Mouse (Mus musculus): ENCODE results near the gene Prdm1. TPM values are rescaled to one million over a fixed set of nuclear protein-coding genes. Genes with fewer than 3 reads are reported as not detected.

The Prdm1 gene
- total RNA-seq, 1 experiment: 2.2 TPM

- H3K4me1 ChIP-seq (ENCODE audit: control insufficient read depth in 2 of 2, insufficient read depth in 2 of 2, low read length in 2 of 2, poor library complexity in 1 of 2): peaks cover 0 to 13% of the 10 kb centered on the region in 2 experiments; a peak in 2 of 4 replicates
- H3K9ac ChIP-seq (ENCODE audit: insufficient read depth, low read depth, low read length, poor library complexity, severe bottlenecking): 0 out of 2 replicates have a peak overlapping the region, but pooled peaks have one; percentile 7
- H3K9me3 ChIP-seq (ENCODE audit: control insufficient read depth, insufficient read depth, low read depth, low read length): no peaks in the 10 kb centered on the region
- H3K4me3 ChIP-seq (ENCODE audit: insufficient read depth in 1 of 2, low read depth in 1 of 2, low read length in 2 of 2, poor library complexity in 1 of 2, severe bottlenecking in 1 of 2): no peak overlapping the region
- H3K36me3 ChIP-seq (ENCODE audit: control insufficient read depth, insufficient read depth, low read length, poor library complexity, severe bottlenecking): peaks cover 13% of the 10 kb centered on the region
- TF ChIP-seq ZC3H11A (IDR thresholded peaks at IDR 0.05; ENCODE audit: borderline replicate concordance, low read depth, low read length): no peak
- TF ChIP-seq CHD2 (IDR thresholded peaks at IDR 0.05; ENCODE audit: low read depth, low read length): no peak
- TF ChIP-seq ZNF384 (IDR thresholded peaks at IDR 0.05; ENCODE audit: low read depth, low read length): no peak
- no peak for TF ChIP-seq MAFK (IDR thresholded peaks at IDR 0.05; ENCODE audit: insufficient read depth, low read depth, low read length)
- no peak for TF ChIP-seq HCFC1 (IDR thresholded peaks at IDR 0.05; ENCODE audit: borderline replicate concordance, insufficient read depth, low read length)
- H3K27ac ChIP-seq (ENCODE audit: insufficient read depth, low read depth, low read length, poor library complexity, severe bottlenecking): no peak overlapping the region
- in situ Hi-C loops (cut with MboI; ENCODE audit: low sequenced_read_pairs in 2 of 2, unreplicated experiment in 2 of 2): no loop called here
- no peak for DNase-seq (ENCODE audit: low read depth, low spot score)
These were observed 88.6 kb downstream of the Prdm1 start for GRCm38 (mm10) chr10:44439732-44440131.

GRCm38 (mm10) chr10:44437614-44438013 lies 90.7 kb downstream of the Prdm1 start:
- Histone ChIP-seq H3K4me1 (ENCODE audit: control insufficient read depth in 2 of 2, insufficient read depth in 2 of 2, low read length in 2 of 2, poor library complexity in 1 of 2) (peaks cover 2 to 10% of the 10 kb centered on the region in 2 experiments; a peak in 2 of 4 replicates), H3K9ac (ENCODE audit: insufficient read depth, low read depth, low read length, poor library complexity, severe bottlenecking) (no peak overlapping the region), H3K36me3 (ENCODE audit: control insufficient read depth, insufficient read depth, low read length, poor library complexity, severe bottlenecking) (peaks cover 9% of the 10 kb centered on the region), H3K27ac (ENCODE audit: insufficient read depth, low read depth, low read length, poor library complexity, severe bottlenecking) (no peak overlapping the region), H3K9me3 (ENCODE audit: control insufficient read depth, insufficient read depth, low read depth, low read length) (no peaks in the 10 kb centered on the region), H3K4me3 (ENCODE audit: insufficient read depth in 1 of 2, low read depth in 1 of 2, low read length in 2 of 2, poor library complexity in 1 of 2, severe bottlenecking in 1 of 2) (no peak overlapping the region)
- no peak for DNase-seq (ENCODE audit: low read depth, low spot score)
- TF ChIP-seq HCFC1 (IDR thresholded peaks at IDR 0.05; ENCODE audit: borderline replicate concordance, insufficient read depth, low read length): no peak
- TF ChIP-seq MAFK (IDR thresholded peaks at IDR 0.05; ENCODE audit: insufficient read depth, low read depth, low read length): no peak
- TF ChIP-seq ZC3H11A (IDR thresholded peaks at IDR 0.05; ENCODE audit: borderline replicate concordance, low read depth, low read length): no peak
- TF ChIP-seq CHD2 (IDR thresholded peaks at IDR 0.05; ENCODE audit: low read depth, low read length): no peak
- TF ChIP-seq ZNF384 (IDR thresholded peaks at IDR 0.05; ENCODE audit: low read depth, low read length): no peak
- in situ Hi-C loops (cut with MboI; ENCODE audit: low sequenced_read_pairs in 2 of 2, unreplicated experiment in 2 of 2): no loop called here

GRCm38 (mm10) chr10:44435956-44436355 lies 92.3 kb downstream of the Prdm1 start:
- in situ Hi-C loops (cut with MboI; ENCODE audit: low sequenced_read_pairs in 2 of 2, unreplicated experiment in 2 of 2): no loop called here
- DNase-seq (ENCODE audit: low read depth, low spot score): no peak
- no peak overlapping the region for H3K4me3 ChIP-seq (ENCODE audit: insufficient read depth in 1 of 2, low read depth in 1 of 2, low read length in 2 of 2, poor library complexity in 1 of 2, severe bottlenecking in 1 of 2)

GRCm38 (mm10) chr10:44434702-44435181 lies 93.6 kb downstream of the Prdm1 start:
- no peak for TF ChIP-seq CHD2 (IDR thresholded peaks at IDR 0.05; ENCODE audit: low read depth, low read length)
- TF ChIP-seq MAFK (IDR thresholded peaks at IDR 0.05; ENCODE audit: insufficient read depth, low read depth, low read length): peak; percentile 86
- H3K36me3 ChIP-seq (ENCODE audit: control insufficient read depth, insufficient read depth, low read length, poor library complexity, severe bottlenecking): peaks cover 2% of the 10 kb centered on the region
- H3K4me1 ChIP-seq (ENCODE audit: control insufficient read depth in 2 of 2, insufficient read depth in 2 of 2, low read length in 2 of 2, poor library complexity in 1 of 2): peaks cover 2 to 13% of the 10 kb centered on the region in 2 experiments; a peak in 2 of 4 replicates
- no peaks in the 10 kb centered on the region for H3K9me3 ChIP-seq (ENCODE audit: control insufficient read depth, insufficient read depth, low read depth, low read length)
- no peak overlapping the region for H3K4me3 ChIP-seq (ENCODE audit: insufficient read depth in 1 of 2, low read depth in 1 of 2, low read length in 2 of 2, poor library complexity in 1 of 2, severe bottlenecking in 1 of 2)
- H3K9ac ChIP-seq (ENCODE audit: insufficient read depth, low read depth, low read length, poor library complexity, severe bottlenecking): no peak overlapping the region
- no peak overlapping the region for H3K27ac ChIP-seq (ENCODE audit: insufficient read depth, low read depth, low read length, poor library complexity, severe bottlenecking)
- in situ Hi-C loops (cut with MboI; ENCODE audit: low sequenced_read_pairs in 2 of 2, unreplicated experiment in 2 of 2): no loop called here
- DNase-seq (ENCODE audit: low read depth, low spot score): no peak

More at GRCm38 (mm10) chr10:44435956-44436355, 92.3 kb downstream of the Prdm1 start:
- Histone ChIP-seq H3K36me3 (ENCODE audit: control insufficient read depth, insufficient read depth, low read length, poor library complexity, severe bottlenecking) (peaks cover 6% of the 10 kb centered on the region), H3K9ac (ENCODE audit: insufficient read depth, low read depth, low read length, poor library complexity, severe bottlenecking) (no peak overlapping the region), H3K9me3 (ENCODE audit: control insufficient read depth, insufficient read depth, low read depth, low read length) (no peaks in the 10 kb centered on the region), H3K4me1 (ENCODE audit: control insufficient read depth in 2 of 2, insufficient read depth in 2 of 2, low read length in 2 of 2, poor library complexity in 1 of 2) (peaks cover 2 to 16% of the 10 kb centered on the region in 2 experiments; a peak in 2 of 4 replicates), H3K27ac (ENCODE audit: insufficient read depth, low read depth, low read length, poor library complexity, severe bottlenecking) (no peak overlapping the region)
- TF ChIP-seq HCFC1 (IDR thresholded peaks at IDR 0.05; ENCODE audit: borderline replicate concordance, insufficient read depth, low read length) (no peak), ZC3H11A (IDR thresholded peaks at IDR 0.05; ENCODE audit: borderline replicate concordance, low read depth, low read length) (no peak), MAFK (IDR thresholded peaks at IDR 0.05; ENCODE audit: insufficient read depth, low read depth, low read length) (no peak), ZNF384 (IDR thresholded peaks at IDR 0.05; ENCODE audit: low read depth, low read length) (no peak), CHD2 (IDR thresholded peaks at IDR 0.05; ENCODE audit: low read depth, low read length) (no peak)

GRCm38 (mm10) chr10:44432235-44432634 lies 96.1 kb downstream of the Prdm1 start:
- Histone ChIP-seq H3K27ac (ENCODE audit: insufficient read depth, low read depth, low read length, poor library complexity, severe bottlenecking) (no peak overlapping the region), H3K36me3 (ENCODE audit: control insufficient read depth, insufficient read depth, low read length, poor library complexity, severe bottlenecking) (no peaks in the 10 kb centered on the region), H3K9ac (ENCODE audit: insufficient read depth, low read depth, low read length, poor library complexity, severe bottlenecking) (no peak overlapping the region), H3K4me3 (ENCODE audit: insufficient read depth in 1 of 2, low read depth in 1 of 2, low read length in 2 of 2, poor library complexity in 1 of 2, severe bottlenecking in 1 of 2) (no peak overlapping the region), H3K4me1 (ENCODE audit: control insufficient read depth in 2 of 2, insufficient read depth in 2 of 2, low read length in 2 of 2, poor library complexity in 1 of 2) (peaks cover 6 to 22% of the 10 kb centered on the region in 2 experiments), H3K9me3 (ENCODE audit: control insufficient read depth, insufficient read depth, low read depth, low read length) (no peaks in the 10 kb centered on the region)
- TF ChIP-seq MAFK (IDR thresholded peaks at IDR 0.05; ENCODE audit: insufficient read depth, low read depth, low read length) (no peak), ZC3H11A (IDR thresholded peaks at IDR 0.05; ENCODE audit: borderline replicate concordance, low read depth, low read length) (no peak), HCFC1 (IDR thresholded peaks at IDR 0.05; ENCODE audit: borderline replicate concordance, insufficient read depth, low read length) (no peak), ZNF384 (IDR thresholded peaks at IDR 0.05; ENCODE audit: low read depth, low read length) (no peak), CHD2 (IDR thresholded peaks at IDR 0.05; ENCODE audit: low read depth, low read length) (no peak)
- DNase-seq (ENCODE audit: low read depth, low spot score): no peak
- in situ Hi-C loops (cut with MboI; ENCODE audit: low sequenced_read_pairs in 2 of 2, unreplicated experiment in 2 of 2): no loop called here
